Mouse (Mus musculus) B cell, adult 2 months (primary cell): ENCODE results near the gene 1110025L11Rik.
"Not testable (repeated sequence)": the region's sequence is repeated elsewhere in the genome, so short reads cannot be mapped to it uniquely, and the experiment has no call there.

ENCODE experiments used
- DNase-seq, 2 experiments: peaks; one replicate each; pipeline ENCODE4 v3.0.0; 2022

1110025L11Rik gene

DNA sequence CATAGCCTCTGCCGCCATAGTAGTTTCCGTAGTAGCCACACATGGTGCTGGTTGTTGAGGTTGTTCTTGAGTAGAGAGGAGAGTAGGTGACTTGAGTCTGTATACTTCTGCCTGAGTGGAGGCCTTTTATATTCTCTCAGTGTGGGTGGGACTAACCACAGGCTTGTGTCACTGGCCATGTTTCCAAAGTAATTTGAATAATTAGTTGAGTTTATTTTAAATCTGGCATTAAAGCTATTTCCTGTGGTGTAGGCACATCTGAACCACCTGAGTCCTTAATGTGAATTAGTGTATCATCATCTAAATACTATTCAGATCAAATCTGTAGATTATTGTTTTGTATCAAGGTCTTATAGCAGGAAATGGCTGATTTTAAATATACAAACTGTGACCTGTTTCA lies at the start of gene 1110025L11Rik:
Gene 1110025L11Rik, minus strand, starts transcription at position 101 of the 400 bp plus-strand sequence.
- DNase-seq: not testable (repeated sequence)

DNA sequence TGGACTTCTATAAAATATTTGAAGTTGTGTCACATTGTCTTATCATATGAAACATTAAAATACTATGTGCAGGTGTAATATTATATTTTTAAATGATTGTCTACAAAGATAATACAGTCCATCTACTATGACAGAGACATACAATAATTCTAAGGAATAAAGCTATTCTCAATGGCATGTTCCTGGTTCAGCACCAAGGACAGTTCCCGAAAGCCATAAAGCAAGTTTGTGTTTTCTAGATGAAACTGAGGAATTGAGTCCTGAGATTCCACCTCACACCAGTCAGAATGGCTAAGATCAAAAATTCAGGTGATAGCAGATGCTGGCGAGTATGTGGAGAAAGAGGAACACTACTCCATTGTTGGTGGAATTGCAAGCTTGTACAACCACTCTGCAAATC lies 7.2 kb upstream of the 1110025L11Rik start:
- DNase-seq: not testable (repeated sequence)

GRCm38 (mm10) chr16:89047783-89048182 lies 16.0 kb downstream of the 1110025L11Rik start, which contains the start of gene Krtap6-5:
TSS of gene Krtap6-5 (minus strand) at chr16:89047883.
- no peak for DNase-seq

DNA sequence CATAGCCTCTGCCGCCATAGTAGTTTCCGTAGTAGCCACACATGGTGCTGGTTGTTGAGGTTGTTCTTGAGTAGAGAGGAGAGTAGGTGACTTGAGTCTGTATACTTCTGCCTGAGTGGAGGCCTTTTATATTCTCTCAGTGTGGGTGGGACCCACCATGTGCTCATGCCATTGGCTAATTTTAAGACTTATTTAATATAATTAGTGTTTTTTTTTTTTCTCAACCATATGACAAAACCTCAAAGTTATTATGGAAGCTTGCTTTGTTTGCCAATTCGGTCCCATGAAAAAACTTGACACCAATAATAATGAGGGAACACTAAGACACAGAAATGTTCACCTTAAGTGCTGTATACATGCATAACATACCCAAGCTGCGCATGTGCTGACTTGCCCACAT lies 22.4 kb downstream of the 1110025L11Rik start, which contains the start of gene Gm10228:
Gene Gm10228, minus strand, starts transcription at position 101 of the 400 bp plus-strand sequence.
- DNase-seq: not testable (repeated sequence)

DNA sequence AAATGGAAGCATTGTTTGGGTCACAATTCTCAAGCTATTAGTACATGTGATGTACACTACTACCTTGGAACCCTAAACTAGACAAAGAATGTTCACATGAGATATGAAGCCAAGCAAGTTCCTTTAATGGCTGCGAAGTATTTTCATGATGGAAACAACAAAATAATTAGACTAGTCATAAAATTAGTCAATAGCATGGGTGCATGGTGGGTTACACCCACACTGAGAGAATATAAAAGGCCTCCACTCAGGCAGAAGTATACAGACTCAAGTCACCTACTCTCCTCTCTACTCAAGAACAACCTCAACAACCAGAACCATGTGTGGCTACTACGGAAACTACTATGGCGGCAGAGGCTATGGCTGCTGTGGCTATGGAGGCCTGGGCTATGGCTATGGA lies 32.4 kb downstream of the 1110025L11Rik start, which contains the start of gene Krtap6-1:
Gene Krtap6-1, plus strand, starts transcription at position 301 of the 400 bp plus-strand sequence.
- DNase-seq: not testable (repeated sequence)

DNA sequence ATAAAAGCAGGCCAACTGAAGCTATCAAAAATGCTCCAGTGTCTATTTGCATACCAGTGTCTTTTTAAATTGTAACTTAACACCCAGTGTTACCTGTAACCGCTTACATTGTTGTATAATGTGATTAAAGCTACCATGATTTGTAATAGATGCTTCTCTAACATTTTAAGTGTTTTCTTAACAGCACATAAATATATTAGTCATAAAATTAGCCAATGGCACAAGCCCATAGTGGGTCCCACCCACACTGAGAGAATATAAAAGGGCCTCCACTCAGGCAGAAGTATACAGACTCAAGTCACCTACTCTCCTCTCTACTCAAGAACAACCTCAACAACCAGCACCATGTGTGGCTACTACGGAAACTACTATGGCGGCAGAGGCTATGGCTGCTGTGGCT lies 48.8 kb downstream of the 1110025L11Rik start, which contains the start of gene Gm10229:
Gene Gm10229, plus strand, starts transcription at position 301 of the 400 bp plus-strand sequence.
- not testable (repeated sequence) for DNase-seq

DNA sequence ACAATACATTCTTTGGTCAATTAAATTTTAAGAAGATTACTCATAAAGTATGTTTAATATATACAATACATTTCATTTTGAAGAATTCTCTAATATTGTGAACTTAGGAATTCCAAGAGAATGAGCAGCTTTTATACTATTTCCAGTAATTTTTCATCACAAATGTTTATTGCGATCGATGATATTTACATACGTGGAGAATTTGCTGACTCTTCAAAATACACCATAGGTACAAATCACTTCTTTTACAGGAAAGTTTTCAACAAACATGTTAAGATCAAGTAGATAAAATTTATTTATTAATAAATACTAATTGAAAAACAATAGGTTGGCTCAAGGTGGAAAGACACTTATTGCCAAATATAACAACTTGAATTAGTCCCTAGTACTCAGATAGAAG lies 49.8 kb downstream of the 1110025L11Rik start:
- no peak for DNase-seq
